Mouse (Mus musculus) embryonic facial prominence, embryonic 12.5 days (tissue): ENCODE data around the gene Olfr1230. TPM values are rescaled to one million over a fixed set of nuclear protein-coding genes. Genes with fewer than 3 reads are reported as not detected.

Experiments used
- ATAC-seq: fragments of 200-750 bp; cut with Nextera tagmentation; 2 replicates; pipeline ENCODE4 v1.8.0; 2017; ENCODE audit not compliant: insufficient number of reproducible peaks, insufficient read depth, low FRiP score, low TSS enrichment
- H3K27ac ChIP-seq: fragments of 300-500 bp; sonication (generic); 2 replicates; pipeline ENCODE4 v1.5.1; 2016; ENCODE audit warnings: mild to moderate bottlenecking
- H3K27me3 ChIP-seq: fragments of 300-500 bp; sonication (generic); 2 replicates; pipeline ENCODE4 v1.6.1; 2016; ENCODE audit warnings: mild to moderate bottlenecking, moderate library complexity
- H3K36me3 ChIP-seq: fragments of 300-500 bp; sonication (generic); 2 replicates; pipeline ENCODE4 v1.6.1; 2016; ENCODE audit warnings: mild to moderate bottlenecking
- H3K4me1 ChIP-seq: fragments of 300-500 bp; sonication (generic); 2 replicates; pipeline ENCODE4 v1.6.1; 2016
- H3K4me2 ChIP-seq: fragments of 300-500 bp; sonication (generic); replicated peaks from 2 replicates; pipeline ENCODE4 v1.6.1; 2016; ENCODE audit warnings: mild to moderate bottlenecking, moderate library complexity
- H3K4me3 ChIP-seq: fragments of 300-500 bp; sonication (generic); 2 replicates; pipeline ENCODE4 v1.5.1; 2016; ENCODE audit warnings: mild to moderate bottlenecking
- H3K9ac ChIP-seq: fragments of 300-500 bp; sonication (generic); 2 replicates; pipeline ENCODE4 v1.6.1; 2016; ENCODE audit warnings: mild to moderate bottlenecking, moderate library complexity
- H3K9me3 ChIP-seq: fragments of 300-500 bp; sonication (generic); 2 replicates; pipeline ENCODE4 v1.6.1; 2016; ENCODE audit warnings: mild to moderate bottlenecking, moderate library complexity
- WGBS: fragments of 180-500 bp; shearing (Covaris S2); methylation state at CpG from one replicate; pipeline ENCODE4 v1.1.7; 2016; 5-methylcytosine and 5-hydroxymethylcytosine counted together
- polyA plus RNA-seq: library from polyadenylated mRNA; unstranded; fragments of >200 nt; fragmentation: Nextera tagmentation; extraction: Ambion mirVana; gene quantifications from 2 replicates; pipeline ENCODE4 v1.2.1, GENCODE M21; 2016

The Olfr1230 gene
- not detected in 2 replicates for polyA plus RNA-seq

DNA sequence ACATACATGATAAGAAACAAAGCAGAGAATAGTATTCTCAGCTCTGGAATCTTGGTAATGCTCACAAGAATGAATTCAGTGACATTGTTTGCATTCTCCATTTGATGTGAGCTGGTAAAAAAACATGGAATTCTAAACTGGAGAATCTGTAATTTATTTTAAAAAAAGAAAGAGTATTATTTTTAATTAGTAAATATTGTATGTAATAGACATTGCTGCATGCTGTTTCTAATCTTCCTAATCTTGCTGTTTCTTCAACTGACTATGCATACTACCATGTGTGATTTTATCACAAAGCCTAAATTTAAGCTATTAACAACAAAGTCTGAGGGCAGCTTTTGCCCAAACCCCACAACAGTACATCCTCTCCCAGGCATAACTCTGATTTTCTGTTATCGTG, at the start of gene Olfr1230:
TSS of gene Olfr1230 (minus strand) at position 101 of the 400 bp plus-strand sequence.
- Histone ChIP-seq H3K4me1 (no peaks in the 10 kb centered on the region), H3K4me2 (no peak within 1 kb of the TSS), H3K27me3 (no peaks in the 10 kb centered on the region), H3K4me3 (no peak within 1 kb of the TSS), H3K9me3 (no peaks in the 10 kb centered on the region), H3K9ac (no peak within 1 kb of the TSS), H3K36me3 (no peaks in the 10 kb centered on the region), H3K27ac (no peak within 1 kb of the TSS)
- no peak for ATAC-seq
- WGBS: 86% methylated on average over 1 of the region's 1 CpGs

GRCm38 (mm10) chr2:89342298-89342697, 45.2 kb upstream of the Olfr1230 start, which contains the start of gene Olfr1233:
Olfr1233 (minus strand) TSS chr2:89342398.
- Histone ChIP-seq H3K27me3 (no peaks in the 10 kb centered on the region), H3K9ac (no peak within 1 kb of the TSS)

DNA sequence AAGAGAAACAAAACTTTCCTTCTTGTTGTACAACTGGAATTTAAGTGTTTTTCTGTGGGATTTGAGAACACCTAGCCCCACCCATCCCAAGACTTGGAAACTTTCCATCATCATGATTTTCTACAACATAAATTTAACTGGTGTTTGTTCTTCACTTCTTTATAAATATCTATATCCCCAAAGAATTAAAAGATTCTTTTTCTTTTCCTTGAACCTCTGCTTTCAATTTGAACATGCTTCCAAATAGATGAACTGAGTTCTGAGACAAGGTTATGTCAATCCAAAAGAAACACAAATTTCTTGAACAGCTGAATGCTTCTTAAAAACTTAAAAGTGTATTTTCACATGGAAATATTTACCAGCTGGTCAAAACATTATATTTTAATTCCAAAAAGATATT, 32.5 kb upstream of the Olfr1230 start, which contains the start of gene Olfr1232:
TSS of gene Olfr1232 (minus strand) at position 101 of the 400 bp plus-strand sequence.
- Histone ChIP-seq H3K4me3 (no peak within 1 kb of the TSS), H3K36me3 (no peaks in the 10 kb centered on the region), H3K9me3 (no peaks in the 10 kb centered on the region), H3K27me3 (no peaks in the 10 kb centered on the region), H3K4me1 (no peaks in the 10 kb centered on the region), H3K4me2 (no peak within 1 kb of the TSS), H3K9ac (no peak within 1 kb of the TSS), H3K27ac (no peak within 1 kb of the TSS)
- ATAC-seq: no peak

More at GRCm38 (mm10) chr2:89342298-89342697, 45.2 kb upstream of the Olfr1230 start, which contains the start of gene Olfr1233:
- no peaks in the 10 kb centered on the region for H3K9me3 ChIP-seq
- no peaks in the 10 kb centered on the region for H3K36me3 ChIP-seq
- no peak within 1 kb of the TSS for H3K4me3 ChIP-seq
- H3K4me2 ChIP-seq: no peak within 1 kb of the TSS
- H3K27ac ChIP-seq: no peak within 1 kb of the TSS
- no peak for ATAC-seq
- no peaks in the 10 kb centered on the region for H3K4me1 ChIP-seq

GRCm38 (mm10) chr2:89306974-89307373, 9.9 kb upstream of the Olfr1230 start, which contains the start of gene Olfr1231:
Olfr1231 (minus strand) TSS chr2:89307074.
- no peak within 1 kb of the TSS for H3K27ac ChIP-seq
- H3K9me3 ChIP-seq: no peaks in the 10 kb centered on the region
- no peaks in the 10 kb centered on the region for H3K27me3 ChIP-seq
- H3K9ac ChIP-seq: no peak within 1 kb of the TSS
- no peak within 1 kb of the TSS for H3K4me2 ChIP-seq
- no peak within 1 kb of the TSS for H3K4me3 ChIP-seq
- 71% methylated on average over 2 of the region's 2 CpGs for WGBS
- no peaks in the 10 kb centered on the region for H3K36me3 ChIP-seq
- H3K4me1 ChIP-seq: no peaks in the 10 kb centered on the region
- ATAC-seq: no peak

DNA sequence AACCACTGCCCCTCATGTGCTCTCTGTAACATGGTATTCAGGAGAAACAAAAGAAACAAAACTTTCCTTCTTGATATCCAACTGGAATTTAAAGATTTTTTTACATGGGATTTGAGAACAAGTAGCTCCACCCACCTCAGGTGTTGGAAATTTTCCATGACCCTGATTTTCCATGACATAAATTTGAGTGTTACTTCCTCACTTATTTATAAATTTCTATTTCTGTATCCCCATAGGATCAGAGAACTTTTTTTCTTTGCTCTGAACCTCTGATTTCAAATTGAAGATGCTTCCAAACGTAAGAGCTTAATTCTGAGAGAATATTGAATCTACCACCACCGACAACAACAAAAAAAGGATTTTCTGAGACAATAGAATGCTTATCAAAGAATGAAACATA, 9.2 kb downstream of the Olfr1230 start, which contains the start of gene Olfr1229:
TSS of gene Olfr1229 (minus strand) at position 101 of the 400 bp plus-strand sequence.
- H3K4me1 ChIP-seq: no peaks in the 10 kb centered on the region
- H3K27me3 ChIP-seq: no peaks in the 10 kb centered on the region
- H3K9me3 ChIP-seq: no peaks in the 10 kb centered on the region
- no peak within 1 kb of the TSS for H3K4me2 ChIP-seq
- no peak within 1 kb of the TSS for H3K27ac ChIP-seq
- ATAC-seq: no peak
- no peak within 1 kb of the TSS for H3K9ac ChIP-seq
- H3K4me3 ChIP-seq: no peak within 1 kb of the TSS
- no peaks in the 10 kb centered on the region for H3K36me3 ChIP-seq
- 73% methylated on average over 2 of the region's 2 CpGs for WGBS

GRCm38 (mm10) chr2:89253962-89254361, 43.1 kb downstream of the Olfr1230 start, which contains the start of gene Olfr1228:
Olfr1228 (minus strand) TSS chr2:89254062.
- H3K9me3 ChIP-seq: no peaks in the 10 kb centered on the region
- no peak within 1 kb of the TSS for H3K9ac ChIP-seq
- H3K4me1 ChIP-seq: no peaks in the 10 kb centered on the region
- H3K36me3 ChIP-seq: no peaks in the 10 kb centered on the region
- H3K4me2 ChIP-seq: no peak within 1 kb of the TSS
- no peak within 1 kb of the TSS for H3K4me3 ChIP-seq
- no peak for ATAC-seq
- H3K27ac ChIP-seq: no peak within 1 kb of the TSS
- no peaks in the 10 kb centered on the region for H3K27me3 ChIP-seq

Other genes starting within 250 kb of the Olfr1230 start
- gene Olfr1218, start 236.1 kb downstream of the Olfr1230 start, polyA plus RNA-seq: not detected in 2 replicates
- not detected in 2 replicates for gene Olfr1219, start 213.8 kb downstream of the Olfr1230 start, polyA plus RNA-seq
- 0.04 TPM in 1 of 2 replicates, not detected in the other for gene Olfr1220, start 190.4 kb downstream of the Olfr1230 start, polyA plus RNA-seq
- gene Olfr1221, start 180.0 kb downstream of the Olfr1230 start, polyA plus RNA-seq: not detected in 2 replicates
- gene Olfr1222, start 164.2 kb downstream of the Olfr1230 start, polyA plus RNA-seq: not detected in 2 replicates
- gene Olfr1223, start 145.7 kb downstream of the Olfr1230 start, polyA plus RNA-seq: not detected in 2 replicates
- gene Olfr1224-ps1, start 133.2 kb downstream of the Olfr1230 start, polyA plus RNA-seq: not detected in 2 replicates
- gene Olfr1225, start 122.6 kb downstream of the Olfr1230 start, polyA plus RNA-seq: not detected in 2 replicates
- gene Olfr1226, start 97.2 kb downstream of the Olfr1230 start, polyA plus RNA-seq: not detected in 2 replicates
- not detected in 2 replicates for gene Olfr1228, start 43.2 kb downstream of the Olfr1230 start, polyA plus RNA-seq
- gene Olfr1229, start 9.3 kb downstream of the Olfr1230 start, polyA plus RNA-seq: not detected in 2 replicates
- not detected in 2 replicates for gene Olfr1231, start 9.8 kb upstream of the Olfr1230 start, polyA plus RNA-seq
- not detected in 2 replicates for gene Olfr1232, start 32.4 kb upstream of the Olfr1230 start, polyA plus RNA-seq
- gene Olfr1233, start 45.1 kb upstream of the Olfr1230 start, polyA plus RNA-seq: not detected in 2 replicates
- not detected in 2 replicates for gene Olfr1234, start 67.6 kb upstream of the Olfr1230 start, polyA plus RNA-seq
- not detected in 2 replicates for gene Olfr1238, start 112.4 kb upstream of the Olfr1230 start, polyA plus RNA-seq
- not detected in 2 replicates for gene Olfr1239, start 123.1 kb upstream of the Olfr1230 start, polyA plus RNA-seq
- gene Olfr1240, start 145.7 kb upstream of the Olfr1230 start, polyA plus RNA-seq: not detected in 2 replicates
- not detected in 2 replicates for gene Olfr1241, start 189.9 kb upstream of the Olfr1230 start, polyA plus RNA-seq
- not detected in 2 replicates for gene Olfr1242, start 201.1 kb upstream of the Olfr1230 start, polyA plus RNA-seq
- gene Olfr1243, start 234.2 kb upstream of the Olfr1230 start, polyA plus RNA-seq: not detected in 2 replicates